Mouse (Mus musculus): ENCODE data around the gene Trim24.

DNA sequence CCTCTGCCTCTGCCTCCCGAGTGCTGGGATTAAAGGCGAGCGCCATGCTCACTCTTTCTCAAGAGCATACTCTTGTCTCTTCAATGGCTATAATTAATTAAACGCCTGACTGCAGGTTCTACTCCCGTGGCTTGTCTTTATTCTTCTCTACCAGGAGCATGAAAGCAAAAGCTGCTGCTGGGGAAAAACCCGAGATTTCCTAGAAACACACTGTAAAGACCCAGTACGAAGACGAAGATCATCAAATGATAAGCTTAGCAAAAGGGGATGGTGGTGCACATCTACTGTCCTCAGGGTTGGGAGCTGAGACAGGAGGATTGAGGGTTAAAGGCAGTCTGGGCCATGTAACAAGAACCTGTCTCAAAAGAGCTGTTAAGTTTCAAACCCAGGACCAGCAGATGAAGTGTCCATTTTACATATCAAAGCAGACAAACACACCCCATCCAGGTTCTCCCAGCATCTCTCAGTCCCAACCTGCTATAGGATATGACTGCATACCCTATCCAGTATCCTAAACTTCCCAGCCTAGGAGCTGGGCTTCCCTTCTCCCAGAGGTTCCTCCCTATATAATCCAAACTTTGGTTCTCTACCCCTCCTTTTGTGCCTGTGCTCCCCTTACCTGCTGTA is 26.9 kb upstream of the Trim24 start:
- TF ChIP-seq CTCF (IDR thresholded peaks at IDR 0.05; ENCODE audit: insufficient read depth, low read depth, low read length), result no peak
- TF ChIP-seq POLR2A (IDR thresholded peaks at IDR 0.05; ENCODE audit: insufficient read depth, low read depth, low read length), result no peak

Measured in olfactory bulb, adult 2 months (tissue).